Mouse (Mus musculus) intestine, embryonic 16.5 days (tissue): ENCODE measurements around the gene Lat. TPM values are rescaled to one million over a fixed set of nuclear protein-coding genes. Genes with fewer than 3 reads are reported as not detected.

ENCODE experiments used
- ATAC-seq: fragments of 200-750 bp; cut with Nextera tagmentation; 2 replicates; pipeline ENCODE4 v1.8.0; 2017; ENCODE audit warnings: moderate TSS enrichment, moderate library complexity
- H3K27ac ChIP-seq: fragments of 300-500 bp; sonication (generic); 2 replicates; pipeline ENCODE4 v1.5.1; 2014; ENCODE audit warnings: mild to moderate bottlenecking, low read length
- H3K27me3 ChIP-seq: fragments of 300-500 bp; sonication (generic); replicated peaks from 2 replicates; pipeline ENCODE4 v1.6.1; 2014; ENCODE audit warnings: low read length, control low read depth, mixed read lengths; ENCODE audit not compliant: control insufficient read depth, insufficient read depth
- H3K36me3 ChIP-seq: fragments of 300-500 bp; sonication (generic); 2 replicates; pipeline ENCODE4 v1.6.1; 2014; ENCODE audit warnings: low read length, control low read depth; ENCODE audit not compliant: control insufficient read depth, insufficient read depth
- H3K4me1 ChIP-seq: fragments of 300-500 bp; sonication (generic); 2 replicates; pipeline ENCODE4 v1.6.1; 2014; ENCODE audit warnings: low read length, control low read depth, mixed read lengths; ENCODE audit not compliant: control insufficient read depth, insufficient read depth
- H3K4me2 ChIP-seq: fragments of 300-500 bp; sonication (generic); 2 replicates; pipeline ENCODE4 v1.6.1; 2014; ENCODE audit warnings: low read depth, low read length, control low read depth
- H3K4me3 ChIP-seq: fragments of 300-500 bp; sonication (generic); 2 replicates; pipeline ENCODE4 v1.5.1; 2014; ENCODE audit warnings: mild to moderate bottlenecking, low read length
- H3K9ac ChIP-seq: fragments of 300-500 bp; sonication (generic); 2 replicates; pipeline ENCODE4 v1.6.1; 2014; ENCODE audit warnings: low read depth, low read length
- H3K9me3 ChIP-seq: fragments of 300-500 bp; sonication (generic); 2 replicates; pipeline ENCODE4 v1.6.1; 2016; ENCODE audit warnings: low read length, control low read depth; ENCODE audit not compliant: control insufficient read depth
- WGBS: fragments of 180-500 bp; shearing (Covaris S2); extraction: QIAGEN DNeasy Blood & Tissue Kit; methylation state at CpG from one replicate; pipeline ENCODE4 v1.1.7; 2014; 5-methylcytosine and 5-hydroxymethylcytosine counted together
- polyA plus RNA-seq: library from polyadenylated mRNA; unstranded; fragments of >200 nt; fragmentation: Nextera tagmentation; extraction: Ambion mirVana; gene quantifications from 2 replicates; pipeline ENCODE4 v1.2.1, GENCODE M21; 2015

Lat gene
- polyA plus RNA-seq, 1 experiment from 2014 or later: 0.78 TPM

DNA sequence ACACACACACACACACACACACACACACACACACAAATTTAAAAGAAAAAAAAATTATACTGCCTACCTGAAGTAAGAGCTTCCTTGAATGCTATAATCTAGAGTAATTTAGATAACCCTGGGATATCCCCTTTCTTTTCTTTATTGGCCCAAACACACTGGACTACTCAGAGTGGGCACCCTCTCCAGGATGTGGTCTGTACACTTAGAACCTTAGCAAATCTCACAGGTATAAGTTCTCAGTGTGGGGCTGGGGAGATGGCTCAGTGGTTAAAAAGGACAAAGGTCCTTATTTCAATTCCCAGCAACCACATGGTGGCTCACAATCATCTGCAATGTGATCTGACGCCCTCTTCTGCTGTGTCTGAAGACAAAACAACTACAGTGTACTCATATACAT lies 22.3 kb downstream of the Lat start:
- H3K27ac ChIP-seq: no peak overlapping the region
- H3K4me1 ChIP-seq: no peaks in the 10 kb centered on the region
- no peaks in the 10 kb centered on the region for H3K9me3 ChIP-seq
- no peak overlapping the region for H3K9ac ChIP-seq
- peak; percentile 42 for ATAC-seq
- no peak overlapping the region for H3K4me3 ChIP-seq
- WGBS: 40% methylated on average over 1 of the region's 1 CpGs
- H3K4me2 ChIP-seq: no peak overlapping the region
- H3K36me3 ChIP-seq: no peaks in the 10 kb centered on the region
- H3K27me3 ChIP-seq: no peaks in the 10 kb centered on the region

DNA sequence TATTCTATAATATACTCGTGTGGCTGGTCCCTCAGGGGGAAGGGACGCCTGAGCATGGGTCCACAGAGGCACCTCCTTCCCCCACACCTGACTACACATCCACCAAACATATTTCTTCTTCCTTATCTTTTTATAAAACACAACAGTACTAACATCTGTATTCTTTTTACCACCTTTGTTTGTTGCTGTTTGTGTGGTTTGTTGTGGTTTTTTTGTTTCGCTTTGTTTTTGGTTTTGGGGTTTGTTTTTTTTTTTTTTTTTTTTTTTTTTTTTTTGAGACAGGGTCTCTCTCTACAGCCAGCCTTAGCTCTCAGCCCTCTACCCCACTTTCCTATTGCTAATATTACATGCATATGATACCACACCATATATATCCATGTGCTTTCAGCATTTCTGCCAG lies 23.4 kb downstream of the Lat start:
- Histone ChIP-seq H3K27ac (no peak overlapping the region), H3K4me1 (peaks cover 2% of the 10 kb centered on the region; the same call in 1 of the 2 replicates), H3K9me3 (no peaks in the 10 kb centered on the region), H3K4me3 (no peak overlapping the region), H3K4me2 (no peak overlapping the region), H3K27me3 (no peaks in the 10 kb centered on the region), H3K36me3 (no peaks in the 10 kb centered on the region), H3K9ac (no peak overlapping the region)
- WGBS: 59% methylated on average over 3 of the region's 3 CpGs
- no peak for ATAC-seq

GRCm38 (mm10) chr7:126345557-126345956 lies 23.8 kb downstream of the Lat start:
- WGBS: 59% methylated on average over 3 of the region's 3 CpGs
- H3K4me1 ChIP-seq: peaks cover 2% of the 10 kb centered on the region
- H3K27ac ChIP-seq: no peak overlapping the region
- no peak overlapping the region for H3K9ac ChIP-seq
- no peaks in the 10 kb centered on the region for H3K36me3 ChIP-seq
- no peak overlapping the region for H3K4me3 ChIP-seq
- no peak overlapping the region for H3K4me2 ChIP-seq
- H3K9me3 ChIP-seq: no peaks in the 10 kb centered on the region
- ATAC-seq: no peak; the same call in 1 of the 2 replicates
- H3K27me3 ChIP-seq: no peaks in the 10 kb centered on the region

DNA sequence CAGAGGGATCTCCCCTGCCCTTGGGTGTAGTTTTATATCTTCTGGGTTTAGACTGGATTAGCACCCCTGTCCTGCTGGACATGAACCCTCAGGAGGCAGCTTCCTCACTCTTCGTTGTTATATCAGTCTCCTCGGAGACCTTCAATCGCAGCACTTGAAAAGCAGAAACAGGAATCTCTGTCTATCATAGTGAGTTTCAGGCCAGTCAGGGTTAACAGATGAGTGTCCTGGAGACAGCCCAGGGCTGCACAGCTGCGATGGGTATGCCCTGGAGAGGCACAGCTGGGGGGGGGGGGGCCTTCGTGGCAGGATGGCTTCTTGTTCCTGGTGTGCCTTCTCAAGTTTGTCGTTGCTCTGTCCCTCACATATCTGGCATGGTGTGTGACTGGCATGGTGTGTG lies 28.5 kb downstream of the Lat start:
- Histone ChIP-seq H3K4me3 (no peak overlapping the region), H3K36me3 (no peaks in the 10 kb centered on the region), H3K4me1 (peaks cover 2% of the 10 kb centered on the region), H3K9ac (no peak overlapping the region), H3K9me3 (no peaks in the 10 kb centered on the region), H3K27me3 (no peaks in the 10 kb centered on the region), H3K4me2 (no peak overlapping the region), H3K27ac (peak overlapping the region; percentile 67)
- whole genome bisulfite sequencing: 25% methylated on average over 6 of the region's 6 CpGs
- ATAC-seq: peak; percentile 32

GRCm38 (mm10) chr7:126340206-126340618 lies 29.2 kb downstream of the Lat start:
- H3K4me3 ChIP-seq: no peak overlapping the region
- H3K27ac ChIP-seq: peak overlapping the region; percentile 67; the same call in 1 of the 2 replicates
- H3K27me3 ChIP-seq: no peaks in the 10 kb centered on the region
- H3K36me3 ChIP-seq: no peaks in the 10 kb centered on the region
- no peaks in the 10 kb centered on the region for H3K9me3 ChIP-seq
- peaks cover 2% of the 10 kb centered on the region for H3K4me1 ChIP-seq
- H3K9ac ChIP-seq: no peak overlapping the region
- WGBS: 54% methylated on average over 6 of the region's 6 CpGs
- peak; percentile 91 for ATAC-seq
- H3K4me2 ChIP-seq: no peak overlapping the region

- H3K27me3 ChIP-seq: no peaks in the 10 kb centered on the region
- H3K36me3 ChIP-seq: no peaks in the 10 kb centered on the region
- no peak overlapping the region for H3K9ac ChIP-seq
- no peak for ATAC-seq
- no peak overlapping the region for H3K4me3 ChIP-seq
- peaks cover 2% of the 10 kb centered on the region for H3K4me1 ChIP-seq
- H3K9me3 ChIP-seq: no peaks in the 10 kb centered on the region
- WGBS: 72% methylated on average over 8 of the region's 8 CpGs
- no peak overlapping the region for H3K27ac ChIP-seq
- H3K4me2 ChIP-seq: no peak overlapping the region
Measured at GRCm38 (mm10) chr7:126339521-126339971, 29.8 kb downstream of the Lat start.

DNA sequence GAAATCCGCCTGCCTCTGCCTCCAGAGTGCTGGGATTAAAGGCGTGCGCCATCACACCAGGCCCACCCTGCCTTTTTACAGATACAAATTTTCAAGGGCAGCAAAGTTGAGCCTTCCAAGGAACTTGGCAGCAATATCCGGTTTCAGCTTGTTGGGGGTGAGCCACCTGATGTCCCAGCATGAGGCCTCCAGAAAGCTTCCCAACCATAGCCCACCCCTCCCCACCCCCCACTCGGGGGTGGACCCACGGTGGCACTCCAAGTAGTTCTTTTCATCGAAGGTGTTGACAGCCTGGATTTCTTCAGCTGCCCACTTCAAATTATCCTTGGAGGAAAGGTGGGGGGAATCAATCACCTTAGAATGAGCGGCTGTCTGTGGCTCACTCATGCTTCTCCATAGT lies 30.5 kb downstream of the Lat start:
- 86% methylated on average over 8 of the region's 8 CpGs for WGBS
- Histone ChIP-seq H3K4me3 (no peak overlapping the region), H3K27me3 (no peaks in the 10 kb centered on the region), H3K4me1 (peaks cover 2% of the 10 kb centered on the region), H3K9me3 (no peaks in the 10 kb centered on the region), H3K27ac (no peak overlapping the region), H3K4me2 (no peak overlapping the region), H3K36me3 (no peaks in the 10 kb centered on the region), H3K9ac (no peak overlapping the region)
- no peak for ATAC-seq

DNA sequence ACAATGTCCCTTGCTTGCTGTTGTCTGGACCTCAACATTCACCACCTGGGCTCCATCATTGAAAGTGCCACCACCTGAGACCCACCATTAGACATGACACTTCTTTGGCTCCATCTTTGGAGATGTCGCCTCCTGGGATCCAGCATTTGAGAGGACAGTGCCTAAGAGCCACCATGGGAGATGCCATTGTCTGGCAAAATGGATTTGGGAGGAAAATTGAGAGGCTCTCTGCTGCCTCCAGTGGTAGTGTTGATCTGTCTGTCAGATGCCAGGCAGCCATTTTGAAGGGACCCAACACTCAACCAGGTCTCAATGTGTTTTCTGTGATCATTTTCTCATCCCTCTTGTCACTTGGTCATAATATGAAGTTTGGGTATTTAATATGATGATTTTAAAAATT lies 33.8 kb downstream of the Lat start:
- no peak overlapping the region for H3K4me3 ChIP-seq

GRCm38 (mm10) chr7:126332691-126333090 lies 36.7 kb downstream of the Lat start:
- H3K4me3 ChIP-seq: no peak overlapping the region
- no peak overlapping the region for H3K9ac ChIP-seq
- no peaks in the 10 kb centered on the region for H3K9me3 ChIP-seq
- H3K4me1 ChIP-seq: no peaks in the 10 kb centered on the region
- WGBS: 59% methylated on average over 3 of the region's 3 CpGs
- ATAC-seq: no peak
- no peaks in the 10 kb centered on the region for H3K36me3 ChIP-seq
- no peaks in the 10 kb centered on the region for H3K27me3 ChIP-seq
- H3K27ac ChIP-seq: no peak overlapping the region
- no peak overlapping the region for H3K4me2 ChIP-seq

More for the DNA sequence above, 33.8 kb downstream of the Lat start:
- 88% methylated on average over 1 of the region's 1 CpGs for WGBS
- Histone ChIP-seq H3K27ac (no peak overlapping the region), H3K27me3 (no peaks in the 10 kb centered on the region), H3K9ac (no peak overlapping the region), H3K4me1 (no peaks in the 10 kb centered on the region; the same call in 1 of the 2 replicates), H3K9me3 (no peaks in the 10 kb centered on the region), H3K36me3 (no peaks in the 10 kb centered on the region), H3K4me2 (no peak overlapping the region)
- no peak for ATAC-seq

GRCm38 (mm10) chr7:126330693-126331092 lies 38.7 kb downstream of the Lat start:
- Histone ChIP-seq H3K36me3 (no peaks in the 10 kb centered on the region), H3K9ac (no peak overlapping the region), H3K4me1 (no peaks in the 10 kb centered on the region), H3K9me3 (no peaks in the 10 kb centered on the region), H3K27me3 (no peaks in the 10 kb centered on the region), H3K27ac (no peak overlapping the region), H3K4me3 (no peak overlapping the region), H3K4me2 (no peak overlapping the region)
- WGBS: 26% methylated on average over 2 of the region's 2 CpGs
- no peak for ATAC-seq
